Mouse (Mus musculus) neural tube, embryonic 10.5 days (tissue): ENCODE measurements around the gene Arhgap33.
"Not testable (repeated sequence)": the region's sequence is repeated elsewhere in the genome, so short reads cannot be mapped to it uniquely, and the experiment has no call there.

Experiments
- DNase-seq: peaks from one replicate; pipeline ENCODE4 v3.0.0-alpha.2; 2017; ENCODE audit warnings: low spot score; ENCODE audit errors: extremely low spot score

The Arhgap33 gene

DNA sequence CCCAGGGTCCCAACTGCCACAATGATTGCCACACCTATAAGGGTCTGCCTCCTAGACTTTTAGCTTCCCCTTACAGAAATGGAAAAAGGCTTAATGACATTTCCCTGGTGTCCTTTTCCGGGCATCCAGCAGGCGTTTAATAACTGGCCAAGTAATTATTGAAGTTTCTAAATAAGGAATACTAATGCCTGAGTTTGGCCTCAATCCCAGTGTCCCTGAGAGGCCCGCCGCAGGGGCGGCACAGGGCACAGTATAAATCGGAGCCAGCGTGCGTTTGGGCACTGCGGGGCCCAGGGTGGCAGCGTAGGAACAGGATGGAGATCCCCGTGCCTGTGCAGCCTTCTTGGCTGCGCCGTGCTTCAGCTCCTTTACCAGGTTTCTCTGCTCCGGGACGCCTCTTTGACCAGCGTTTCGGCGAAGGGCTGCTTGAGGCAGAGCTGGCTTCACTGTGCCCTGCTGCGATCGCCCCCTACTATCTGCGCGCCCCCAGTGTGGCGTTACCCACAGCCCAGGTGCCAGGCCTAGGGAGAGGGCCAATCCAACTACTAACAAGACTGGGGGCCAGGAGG lies 18.2 kb upstream of the Arhgap33 start:
- DNase-seq, result no peak

DNA sequence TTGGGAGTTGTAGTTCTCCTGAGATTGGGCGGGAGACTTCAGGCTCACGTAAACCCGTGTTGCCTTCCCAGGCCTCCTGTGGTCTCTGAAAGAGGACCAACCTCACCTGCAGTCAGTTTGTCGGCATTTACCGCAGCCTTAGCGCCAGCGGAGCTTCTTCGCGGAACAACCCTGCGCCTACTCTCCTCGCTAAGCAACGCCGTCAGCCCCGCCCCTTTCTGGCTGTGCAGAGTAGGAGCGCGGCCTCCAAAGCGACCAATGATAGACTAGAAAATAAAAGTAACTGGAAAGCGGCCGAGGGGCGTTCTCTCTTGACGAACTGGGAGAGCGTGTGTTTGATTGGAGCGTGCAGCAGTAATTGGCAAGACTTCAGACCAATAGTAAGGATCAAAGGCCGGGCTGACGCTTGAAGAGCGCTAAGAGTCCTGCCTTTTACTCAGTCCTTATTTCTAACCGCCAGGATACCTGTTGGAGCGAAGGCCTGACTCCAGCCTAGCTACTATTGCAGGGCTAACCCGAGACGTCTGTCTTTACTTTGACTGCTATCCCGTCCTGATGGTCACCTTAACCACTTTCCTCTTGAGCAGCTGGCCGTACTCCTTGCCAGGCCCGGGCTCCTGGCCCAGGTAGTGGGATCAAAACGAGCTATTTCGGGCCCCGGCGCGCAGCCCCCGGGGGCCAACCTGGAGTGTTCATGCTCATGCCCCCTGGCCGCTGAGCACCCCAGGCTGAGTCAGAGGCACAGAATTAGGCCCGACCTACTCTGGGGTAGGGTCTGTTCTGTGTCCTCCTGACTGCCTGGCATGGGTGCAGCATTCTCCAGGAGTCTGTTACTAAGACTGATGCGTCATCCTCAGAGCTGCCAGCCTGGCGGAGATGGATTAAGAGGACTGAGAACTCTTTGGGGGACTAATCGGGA lies 17.5 kb upstream of the Arhgap33 start, which contains the start of the genes Hspb6 and Proser3:
Gene Hspb6, plus strand, starts transcription at position 77 of the 919 bp plus-strand sequence.
Gene Proser3, minus strand, starts transcription at position 198 of the 919 bp plus-strand sequence.
- peak; percentile 94 for DNase-seq

DNA sequence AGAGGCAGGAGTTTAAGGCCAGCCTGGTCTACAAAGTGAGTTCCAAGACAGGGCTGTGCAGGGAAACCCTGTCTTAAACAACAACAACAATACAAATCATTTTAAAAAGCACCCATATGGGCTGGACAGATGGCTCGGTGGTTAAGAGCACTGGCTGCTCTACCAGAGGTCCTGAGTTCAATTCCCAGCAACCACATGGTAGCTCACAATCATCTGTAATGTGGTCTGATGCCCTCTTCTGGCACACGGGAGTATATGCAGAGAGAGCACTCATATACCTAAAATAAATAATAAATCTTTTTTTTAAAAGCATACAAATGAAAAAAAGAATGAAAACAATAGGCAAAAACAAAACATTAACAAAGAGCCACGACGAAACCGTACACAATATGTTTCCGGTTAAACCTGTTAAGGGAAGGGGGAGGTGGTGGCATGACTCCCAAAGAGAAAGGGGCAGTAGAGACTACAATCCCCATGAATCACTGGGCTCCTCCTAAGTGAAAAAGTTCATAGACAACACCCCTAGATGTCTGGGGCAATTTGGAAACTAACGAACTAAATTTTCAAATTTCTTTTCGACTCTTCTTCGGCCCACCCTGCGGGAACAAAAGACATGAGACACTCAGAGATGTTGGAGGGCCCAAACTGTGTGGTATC lies 16.7 kb upstream of the Arhgap33 start:
- DNase-seq, result no peak

DNA sequence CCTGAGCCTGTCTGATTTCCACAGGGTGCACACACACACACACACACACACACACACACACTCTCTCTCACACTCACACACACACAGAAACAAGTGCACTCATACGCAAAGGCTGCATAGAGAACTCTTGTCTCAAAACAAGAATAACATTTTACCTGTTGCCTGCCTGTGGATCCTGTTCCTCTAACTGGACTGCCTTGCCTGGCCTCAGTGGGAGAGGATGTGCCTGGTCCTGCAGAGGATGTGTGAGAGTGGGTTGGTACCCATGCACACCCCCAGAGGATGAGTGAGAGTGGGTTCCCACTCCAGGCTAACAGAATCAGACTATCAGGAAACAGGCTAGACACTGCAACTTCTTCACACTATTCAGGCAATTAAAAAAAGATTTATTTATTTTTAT lies 15.7 kb upstream of the Arhgap33 start:
- DNase-seq, result no peak

DNA sequence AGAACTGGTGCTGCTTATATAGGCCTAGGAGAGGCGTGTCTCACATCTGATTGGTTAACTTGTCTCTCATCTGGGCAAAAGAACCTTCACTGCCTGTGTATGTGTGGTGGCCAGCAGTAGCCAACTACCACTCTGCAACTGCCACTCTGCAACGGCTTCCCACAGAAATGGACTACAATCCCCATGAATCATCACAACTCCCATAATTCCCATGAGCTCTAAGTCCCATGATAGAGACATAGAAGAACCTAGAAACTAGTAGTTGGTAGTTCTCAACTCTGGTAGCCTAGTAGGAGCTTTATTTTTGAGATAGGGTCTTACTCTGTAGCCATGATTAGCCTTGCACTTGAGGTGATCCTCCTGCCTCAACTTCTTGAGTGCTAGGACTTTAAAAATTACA lies 15.0 kb upstream of the Arhgap33 start:
- no peak for DNase-seq

DNA sequence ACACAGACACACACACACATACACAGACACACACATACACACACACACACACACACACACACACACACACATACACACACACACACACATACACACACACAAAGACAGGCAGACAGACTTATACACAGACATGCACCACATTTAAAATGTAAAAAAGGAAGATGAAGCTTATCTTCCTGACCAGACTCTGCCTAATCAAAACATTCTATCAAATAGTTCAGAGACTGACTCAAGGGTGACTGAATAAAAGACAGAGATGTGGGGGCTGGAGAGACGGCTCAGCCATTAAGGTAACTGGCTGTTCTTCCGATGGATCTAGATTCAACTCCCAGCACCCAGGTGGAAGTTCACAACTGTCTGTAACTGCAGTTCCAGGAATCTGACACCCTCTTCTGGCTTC lies 9.5 kb upstream of the Arhgap33 start:
- no peak for DNase-seq

DNA sequence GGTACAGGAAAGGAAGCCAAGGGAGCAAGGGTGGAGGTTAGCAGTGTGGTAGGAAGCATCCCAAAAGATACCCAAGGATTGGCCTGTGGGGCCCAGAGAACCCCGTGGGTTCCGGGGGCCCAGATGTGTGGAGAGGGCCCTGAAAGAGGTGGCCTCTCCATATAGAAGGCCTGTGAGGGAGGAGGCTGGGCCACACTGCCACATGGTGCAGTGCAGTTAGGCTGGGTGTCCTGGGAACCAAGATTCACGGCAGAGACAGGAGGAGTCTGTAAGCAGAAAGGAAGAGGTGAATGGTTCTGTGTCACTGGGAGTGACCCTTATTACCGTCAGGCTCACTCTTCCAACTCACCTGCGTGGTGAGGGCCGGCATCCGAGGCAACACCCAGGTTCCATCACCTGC lies 5.7 kb upstream of the Arhgap33 start:
- no peak for DNase-seq

DNA sequence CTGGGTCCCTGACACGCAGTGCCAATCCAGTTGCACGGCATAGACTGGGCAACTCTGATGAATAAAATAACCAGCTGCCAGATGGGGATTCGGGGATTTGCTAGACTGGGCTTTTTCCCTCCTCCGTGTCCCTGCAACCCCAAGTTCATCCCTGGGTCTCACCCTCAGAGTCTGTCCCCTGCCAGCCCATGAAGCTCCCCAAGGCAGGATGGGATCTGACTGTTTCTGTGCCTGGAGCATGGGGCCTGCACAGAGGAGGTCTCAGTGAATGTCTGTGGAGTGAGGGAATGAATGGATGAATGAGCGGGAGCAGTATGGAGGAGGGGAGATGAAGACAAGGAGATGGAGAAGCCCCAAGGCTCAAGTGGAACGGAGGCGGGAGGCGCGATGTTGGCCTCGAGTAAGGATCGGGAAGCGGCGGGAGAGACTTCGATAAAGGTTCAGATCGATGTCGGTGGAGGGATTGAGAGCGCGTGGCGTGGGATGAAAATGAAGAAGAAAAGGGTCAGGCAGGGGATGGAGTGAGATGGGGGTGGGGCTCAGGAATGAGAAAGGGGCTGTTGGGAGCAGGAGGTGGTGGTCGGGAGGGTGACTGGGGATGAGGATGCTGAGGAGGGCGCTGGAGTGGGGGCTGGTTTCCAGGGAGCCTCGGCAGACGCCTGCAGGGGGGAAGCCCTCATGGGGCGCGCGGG lies 773 bp downstream of the Arhgap33 start:
- DNase-seq, result peak; percentile 57

DNA sequence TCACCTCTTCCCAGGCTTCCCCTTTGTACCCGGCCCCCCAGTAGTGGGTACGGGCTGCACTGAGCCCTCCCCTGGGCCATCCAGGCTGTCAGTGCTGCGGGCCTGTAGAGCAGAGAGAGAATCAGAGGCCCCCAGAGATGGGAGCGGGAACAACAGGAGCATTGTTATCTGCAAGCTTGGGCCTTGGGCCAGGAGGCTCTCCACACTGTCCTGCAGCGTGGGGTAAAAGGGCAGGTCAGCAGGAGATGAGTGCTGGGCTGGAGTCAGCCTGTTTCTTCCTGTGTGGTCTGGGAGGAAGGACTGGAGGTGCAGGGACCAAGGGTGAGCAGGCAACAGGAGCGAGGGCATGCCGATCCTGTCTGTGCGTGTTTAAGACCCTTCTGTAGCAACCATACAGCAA lies 1.9 kb downstream of the Arhgap33 start:
- peak; percentile 47 for DNase-seq

DNA sequence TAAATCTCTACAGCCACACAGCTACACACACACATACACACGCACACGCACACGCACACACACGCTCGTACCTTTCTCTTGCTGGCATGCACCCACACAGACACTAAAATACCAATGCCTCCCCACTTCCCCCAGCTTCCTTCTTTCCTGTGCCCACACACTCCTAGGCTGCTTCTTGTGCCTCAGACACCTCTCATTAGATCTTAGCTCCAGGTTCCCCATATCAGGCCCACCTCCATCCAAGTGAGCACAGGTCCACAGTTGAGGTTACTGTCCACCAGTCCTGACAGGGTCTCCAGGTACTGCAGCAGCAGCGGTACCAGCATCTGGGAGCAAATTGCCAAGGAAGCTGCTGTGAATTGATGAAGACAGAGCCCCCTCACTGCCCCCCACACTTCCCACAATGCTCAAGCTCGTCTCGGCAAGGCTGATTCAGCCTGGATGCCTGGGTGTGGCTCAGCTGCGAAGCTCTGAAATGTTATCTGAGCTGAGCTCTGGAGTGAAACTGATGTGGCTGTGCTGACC lies 3.5 kb downstream of the Arhgap33 start:
- no peak for DNase-seq

DNA sequence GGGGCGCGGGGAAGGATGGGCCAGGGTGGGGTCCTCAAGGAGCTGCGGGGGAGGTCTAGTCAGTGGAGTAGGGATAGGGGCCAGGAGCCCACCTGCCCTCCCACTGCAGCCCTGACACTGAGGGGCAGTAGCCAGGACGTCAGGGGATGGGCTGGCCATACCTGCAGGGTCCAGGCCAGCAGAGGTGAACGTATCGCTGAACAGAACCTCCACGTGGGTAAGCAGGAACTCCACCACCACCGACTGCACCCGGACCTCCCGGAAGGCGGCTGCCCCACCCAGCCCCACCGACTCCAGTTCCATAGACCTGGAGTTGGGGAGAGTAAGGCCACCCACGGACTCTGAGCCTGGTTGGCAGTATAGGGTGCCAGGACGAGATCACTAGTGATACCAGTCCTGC lies 7.9 kb downstream of the Arhgap33 start:
- DNase-seq, result no peak

DNA sequence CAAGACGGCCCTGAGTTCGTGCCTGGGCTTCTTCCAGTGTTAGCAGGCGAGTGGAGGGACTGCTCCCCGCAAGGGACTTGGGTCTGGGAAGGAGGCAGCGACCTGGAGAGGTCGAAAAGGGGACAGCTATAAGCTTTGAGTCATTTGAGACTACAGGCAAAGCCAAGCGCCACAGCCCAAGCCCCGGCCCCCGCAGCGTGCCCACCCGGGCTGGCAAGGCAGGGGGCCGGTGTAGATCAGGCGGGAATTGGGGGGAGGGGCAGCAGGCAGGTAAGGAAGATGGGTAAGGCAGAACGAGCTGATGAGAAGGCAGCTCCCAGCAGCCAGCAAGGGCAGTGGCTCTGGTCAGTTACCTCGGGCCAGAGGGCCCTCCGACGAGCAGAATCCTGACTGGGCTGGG lies 8.5 kb downstream of the Arhgap33 start:
- DNase-seq, result no peak

DNA sequence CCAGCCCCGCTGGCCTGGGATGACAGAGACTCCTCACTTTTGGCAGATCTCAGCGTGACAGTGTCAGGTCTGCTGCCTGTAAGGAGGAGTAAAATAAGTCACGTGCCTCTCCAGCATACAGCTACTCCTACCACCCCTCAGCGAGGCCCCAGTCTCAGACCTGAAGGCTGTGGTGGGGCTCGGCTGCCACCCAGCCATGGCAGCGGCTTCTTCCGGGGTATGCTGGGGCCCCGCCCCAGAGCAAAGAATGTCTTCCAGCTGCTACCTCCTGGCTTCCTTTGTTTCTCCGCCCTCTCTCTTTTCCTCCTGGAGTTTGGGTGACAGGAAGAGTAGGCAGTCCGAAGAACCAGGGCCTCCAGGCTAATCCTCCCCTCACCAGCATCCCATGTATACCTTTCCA lies 8.9 kb downstream of the Arhgap33 start:
- DNase-seq, result peak; percentile 23

DNA sequence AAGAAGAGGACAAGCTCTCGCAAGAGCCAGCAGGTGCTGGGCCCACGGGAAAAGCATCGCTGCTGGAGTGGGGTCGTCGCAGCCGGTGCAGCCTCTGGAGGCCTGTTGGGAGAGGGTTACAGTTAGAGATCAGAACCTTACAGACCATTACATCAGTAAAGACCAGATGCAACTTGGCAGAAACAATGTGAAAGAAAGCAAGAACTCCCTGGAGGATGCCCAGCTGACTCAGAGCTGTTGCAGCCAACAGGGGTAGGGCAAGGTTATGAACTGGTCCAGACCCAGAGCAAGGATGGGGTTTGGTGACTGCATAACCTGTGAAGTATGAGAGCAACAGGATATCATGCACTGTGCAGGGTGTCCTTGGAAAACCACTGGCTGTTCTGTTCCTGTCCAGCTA lies 10.4 kb downstream of the Arhgap33 start:
- no peak for DNase-seq

DNA sequence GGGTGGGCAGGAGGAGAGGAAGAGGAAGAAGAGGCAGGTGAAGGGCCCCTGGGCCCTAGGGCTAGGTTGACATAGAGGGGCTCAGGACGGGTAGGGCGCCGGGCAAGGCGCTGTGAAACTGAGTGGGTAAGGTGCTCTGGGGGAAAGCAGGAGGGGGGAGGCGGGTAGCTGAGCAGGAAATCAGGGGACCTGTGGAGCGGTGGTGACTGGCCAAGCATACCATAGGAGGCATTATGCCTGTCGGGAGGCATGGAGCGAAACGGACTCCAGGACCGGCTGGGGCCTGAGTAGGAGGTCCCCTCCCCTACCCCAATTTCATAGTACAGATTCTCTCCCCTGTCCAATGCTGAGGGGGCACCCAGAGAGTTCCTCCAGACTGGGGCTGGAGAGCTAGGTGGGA lies 12.0 kb downstream of the Arhgap33 start:
- DNase-seq, result no peak

DNA sequence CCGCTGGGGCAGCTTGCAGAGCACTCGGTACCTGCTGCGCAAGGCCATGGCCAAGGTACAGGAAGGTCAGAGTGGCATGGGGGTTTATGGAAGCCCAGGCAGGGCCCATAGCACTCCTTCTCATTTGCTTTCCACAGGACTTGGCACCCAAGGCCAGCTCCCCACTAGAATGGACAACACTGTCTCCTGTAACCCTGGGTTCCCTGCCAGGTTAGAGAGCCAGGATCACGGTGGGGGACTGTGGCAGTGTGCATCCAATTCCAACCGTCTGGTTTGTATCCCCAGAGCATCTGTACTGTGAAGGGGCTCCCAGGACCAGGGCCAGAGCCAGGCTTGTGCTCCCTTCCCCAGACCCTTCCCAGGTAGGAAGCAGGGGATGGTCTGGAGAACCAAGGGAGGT lies 14.0 kb downstream of the Arhgap33 start:
- DNase-seq, result no peak

DNA sequence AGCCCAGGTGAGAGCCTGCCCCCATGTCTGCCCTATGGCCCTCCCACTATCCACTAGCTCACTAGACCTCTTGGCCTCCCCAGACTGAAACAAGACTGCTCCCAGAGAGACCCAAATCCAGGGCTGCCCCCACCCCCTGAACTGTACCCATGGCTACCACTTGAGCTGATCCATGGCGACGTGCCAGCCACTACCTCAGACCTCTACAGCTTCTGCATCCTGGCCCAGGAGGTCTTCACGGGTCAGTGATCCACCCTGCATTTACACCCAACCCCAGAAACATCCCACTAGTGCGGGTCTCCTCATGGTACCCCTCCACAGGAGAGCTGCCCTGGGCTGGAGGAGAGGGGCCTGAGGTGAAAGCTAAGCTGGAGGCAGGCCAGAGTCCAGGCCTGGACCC lies 14.5 kb downstream of the Arhgap33 start:
- no peak for DNase-seq

DNA sequence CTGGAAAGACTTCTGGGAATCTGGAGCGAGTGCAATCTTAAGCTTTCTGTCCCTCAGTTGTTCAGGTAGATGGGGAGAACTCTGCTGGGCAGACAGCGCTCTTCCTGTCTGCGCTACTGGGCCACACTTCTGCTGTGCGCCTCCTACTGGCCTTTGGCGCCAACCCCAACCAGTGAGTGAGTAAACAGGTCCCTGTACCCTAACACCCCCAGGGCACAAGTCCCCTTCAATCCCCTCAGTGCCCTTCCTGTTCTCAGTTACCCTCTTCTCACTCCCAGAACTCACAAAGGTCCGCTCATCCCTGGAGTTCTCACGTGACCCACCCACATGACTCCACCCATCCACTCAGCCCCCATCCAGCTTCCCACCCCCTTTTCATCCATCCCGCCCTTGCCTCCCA lies 16.5 kb downstream of the Arhgap33 start:
- no peak for DNase-seq

DNA sequence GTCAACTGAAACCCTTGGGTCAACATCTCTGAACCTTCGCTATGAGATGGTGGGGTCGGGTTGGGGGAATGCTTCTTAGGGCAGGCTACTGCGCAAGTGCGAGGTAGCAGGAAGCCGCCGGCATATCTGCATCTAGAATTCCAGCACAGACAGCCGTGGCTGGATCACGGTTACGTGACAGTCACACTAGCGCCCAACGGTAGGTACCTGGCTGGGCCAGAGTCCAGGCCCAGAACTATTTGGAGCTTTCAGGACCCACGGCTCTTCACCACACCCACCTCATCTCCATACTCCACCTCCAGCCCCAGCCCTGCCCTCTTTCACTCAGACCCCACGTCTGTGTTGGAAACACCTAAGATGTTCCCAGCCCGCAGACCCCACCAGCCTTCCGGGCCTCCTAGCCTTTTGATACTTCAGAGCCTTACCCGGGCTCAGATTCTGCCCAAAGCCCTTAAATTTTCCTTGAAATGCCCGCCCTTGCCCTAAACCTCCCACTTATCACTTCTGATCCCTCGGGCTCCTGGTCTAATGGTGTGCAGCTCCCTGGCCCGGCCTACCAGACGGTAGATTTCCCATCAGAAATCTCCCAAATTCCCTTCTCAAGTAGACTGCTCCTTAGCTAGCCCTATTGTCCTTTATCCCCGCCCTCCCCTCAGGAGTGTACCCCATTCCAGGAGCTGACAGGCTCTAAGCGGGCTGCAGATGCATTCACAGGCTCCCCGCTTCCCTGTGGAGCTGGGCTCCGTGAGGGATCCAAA lies 19.7 kb downstream of the Arhgap33 start:
- no peak for DNase-seq

DNA sequence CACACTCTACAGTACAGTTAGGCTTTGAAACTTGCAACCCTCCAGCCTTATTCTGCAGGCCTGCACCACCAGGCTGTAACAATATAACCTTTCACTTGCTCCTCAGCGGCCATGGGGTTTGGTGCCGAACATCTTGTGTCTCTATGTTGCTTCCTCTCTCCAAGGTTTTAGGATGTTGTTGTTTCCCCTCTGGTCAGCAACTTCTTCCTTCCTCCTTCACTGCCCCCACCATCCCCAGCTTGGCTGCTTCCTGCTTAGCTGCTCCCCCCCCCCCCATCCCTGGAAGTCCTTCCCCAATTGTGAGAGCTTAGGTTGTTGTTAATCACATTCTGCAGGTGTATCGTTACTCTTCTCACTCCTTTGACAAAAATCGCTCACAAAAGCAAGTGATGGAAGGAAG lies 26.8 kb downstream of the Arhgap33 start:
- no peak for DNase-seq

DNA sequence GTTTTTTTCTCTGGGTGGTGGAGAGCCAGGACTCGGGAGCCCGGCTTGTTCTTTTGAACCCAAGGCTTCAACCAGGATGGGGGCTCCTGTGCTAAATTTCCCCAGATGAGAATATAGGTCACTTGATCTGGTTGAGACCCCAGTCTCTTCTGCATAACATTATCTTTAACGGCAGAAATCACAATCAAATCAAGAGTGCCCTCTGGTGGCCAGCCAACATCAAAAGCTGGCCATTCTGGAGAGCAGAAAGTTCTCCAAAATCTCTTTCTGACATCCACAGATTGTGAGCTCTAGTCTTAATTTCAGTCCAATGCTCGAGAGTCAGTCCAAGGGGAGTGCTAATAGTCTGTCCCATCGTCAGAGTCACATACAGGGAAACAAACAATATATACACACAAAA lies 33.7 kb downstream of the Arhgap33 start:
- not testable (repeated sequence) for DNase-seq
